22 mouse cellular contexts compared by ENCODE assay signal in the genomic region with DNA sequence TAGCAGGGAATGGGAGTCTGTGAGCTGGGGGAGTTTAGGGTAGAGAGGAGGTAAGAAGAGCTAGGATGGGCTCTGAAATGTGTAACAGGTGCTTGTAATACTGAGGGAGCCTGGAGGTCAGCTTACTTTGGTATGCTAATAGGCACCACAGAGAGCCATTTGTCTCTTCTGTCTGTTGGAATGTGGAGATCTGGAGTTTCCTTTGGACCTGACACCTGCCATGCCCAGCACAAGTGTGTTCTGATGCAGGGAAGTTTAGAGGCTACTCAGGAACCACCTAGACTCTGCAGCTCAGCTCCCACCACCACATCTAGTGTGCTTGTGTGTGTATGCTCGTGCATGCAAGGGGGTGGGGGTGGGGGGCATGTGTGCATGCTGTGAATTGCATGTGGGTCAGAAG. TPM values are rescaled to one million over a fixed set of nuclear protein-coding genes. Genes with fewer than 3 reads are reported as not detected.
"Had no signal": no experiment of that assay in that cellular context is flagged by ENCODE, and none has a peak within 500 bp of the region (broad histone marks: within the 10 kb centered on the region; RNA-seq: fewer than 3 reads in every experiment).

No protein-coding gene starts in this region.

- H3K9me3 ChIP-seq: limb, embryonic 15.5 days; midbrain, embryonic 15.5 days; neural tube, embryonic 13.5 days had no signal

- H3K9ac ChIP-seq: limb, embryonic 15.5 days; liver, embryonic 14.5 days; liver, postnatal 0 days; lung, embryonic 14.5 days; midbrain, embryonic 15.5 days; neural tube, embryonic 13.5 days had no signal

- H3K4me1 ChIP-seq: limb, embryonic 15.5 days; midbrain, embryonic 15.5 days; neural tube, embryonic 13.5 days had no signal

- ATAC-seq: liver, postnatal 0 days; midbrain, embryonic 15.5 days had no signal

- H3K27me3 ChIP-seq: limb, embryonic 15.5 days; midbrain, embryonic 15.5 days; neural tube, embryonic 13.5 days had no signal

- H3K4me2 ChIP-seq: limb, embryonic 15.5 days; liver, embryonic 11.5 days; lung, embryonic 14.5 days; midbrain, embryonic 11.5 days; midbrain, embryonic 15.5 days; neural tube, embryonic 13.5 days had no signal

- H3K4me3 ChIP-seq: limb, embryonic 15.5 days; midbrain, embryonic 15.5 days; neural tube, embryonic 13.5 days had no signal

- DNase-seq: kidney, adult 2 months; kidney, postnatal 10 days; kidney, postnatal 36 days; liver, postnatal 0 days; lung, embryonic 14.5 days; lung, postnatal 14 days; lung, postnatal 4 days; retina, postnatal 1 day; right cerebral cortex, postnatal 25 days; thymus, adult 18-20 months; thymus, postnatal 36 days had no signal

- H3K27ac ChIP-seq: limb, embryonic 15.5 days; liver, embryonic 14.5 days; midbrain, embryonic 15.5 days; neural tube, embryonic 13.5 days had no signal

RNA-seq across cellular contexts. Expression of gene Ttc9b, which starts 31.5 kb away (rescaled TPM):
- total RNA-seq: megakaryocyte progenitor cell, adult 5-6 weeks; megakaryocyte-erythroid progenitor cell, adult 5-6 weeks; neutrophil, adult 5-6 weeks had no signal
- polyA plus RNA-seq: kidney, adult 2 months; liver, embryonic 11.5 days; liver, embryonic 14.5 days; liver, postnatal 0 days; spleen, adult 2 months; urinary bladder, adult 2 months had no signal
